Mouse (Mus musculus) heart, embryonic 14.5 days (tissue): ENCODE data around the gene Spg7. TPM values are rescaled to one million over a fixed set of nuclear protein-coding genes. Genes with fewer than 3 reads are reported as not detected.

ENCODE experiments used
- ATAC-seq: fragments of 200-750 bp; cut with Nextera tagmentation; 2 replicates; pipeline ENCODE4 v1.8.0; 2017; ENCODE audit warnings: low read depth, moderate TSS enrichment; ENCODE audit not compliant: insufficient number of reproducible peaks, insufficient read depth, low FRiP score
- H3K27ac ChIP-seq, 2 experiments: fragments of 200-500 bp in 1 of 2; fragments of 300-500 bp in 1 of 2; sonication (generic) in 1 of 2; replicated peaks in 1 of 2; 2 replicates each; pipeline ENCODE4 v1.5.1; 2012 to 2014; ENCODE audit warnings: low read depth in 2 of 2, low read length in 2 of 2, control low read depth in 1 of 2, mild to moderate bottlenecking in 1 of 2, mixed read lengths in 1 of 2; ENCODE audit not compliant: control insufficient read depth in 1 of 2, insufficient read depth in 1 of 2
- H3K27me3 ChIP-seq: fragments of 300-500 bp; sonication (generic); 2 replicates; pipeline ENCODE4 v1.6.1; 2014; ENCODE audit warnings: mild to moderate bottlenecking, low read length, control low read depth; ENCODE audit not compliant: control insufficient read depth, insufficient read depth
- H3K36me3 ChIP-seq: fragments of 300-500 bp; sonication (generic); 2 replicates; pipeline ENCODE4 v1.6.1; 2014; ENCODE audit warnings: mild to moderate bottlenecking, control low read depth, low read length, mixed read lengths; ENCODE audit not compliant: control insufficient read depth, insufficient read depth
- H3K4me1 ChIP-seq, 2 experiments: fragments of 200-500 bp in 1 of 2; fragments of 300-500 bp in 1 of 2; sonication (generic) in 1 of 2; 2 replicates each; pipeline ENCODE4 v1.6.1; 2012 to 2014; ENCODE audit warnings: low read length in 2 of 2, control low read depth in 1 of 2, mixed read lengths in 1 of 2; ENCODE audit not compliant: control insufficient read depth in 2 of 2, insufficient read depth in 2 of 2
- H3K4me2 ChIP-seq: fragments of 300-500 bp; sonication (generic); 2 replicates; pipeline ENCODE4 v1.6.1; 2014; ENCODE audit warnings: mild to moderate bottlenecking, low read length
- H3K4me3 ChIP-seq, 2 experiments: fragments of 200-500 bp in 1 of 2; fragments of 300-500 bp in 1 of 2; sonication (generic) in 1 of 2; 2 replicates each; pipeline ENCODE4 v1.5.1; 2012 to 2014; ENCODE audit warnings: low read length in 2 of 2, mild to moderate bottlenecking in 2 of 2, control low read depth in 1 of 2, low read depth in 1 of 2, moderate library complexity in 1 of 2; ENCODE audit not compliant: control insufficient read depth in 1 of 2, insufficient read depth in 1 of 2
- H3K9ac ChIP-seq: fragments of 300-500 bp; sonication (generic); 2 replicates; pipeline ENCODE4 v1.6.1; 2014; ENCODE audit warnings: mild to moderate bottlenecking, low read length
- H3K9me3 ChIP-seq: fragments of 300-500 bp; sonication (generic); 2 replicates; pipeline ENCODE4 v1.6.1; 2016; ENCODE audit warnings: low read length, control low read depth; ENCODE audit not compliant: control insufficient read depth
- WGBS: fragments of 180-500 bp; shearing (Covaris S2); extraction: QIAGEN DNeasy Blood & Tissue Kit; methylation state at CpG from one replicate; pipeline ENCODE4 v1.1.7; 2014; 5-methylcytosine and 5-hydroxymethylcytosine counted together
- polyA plus RNA-seq: library from polyadenylated mRNA; unstranded; fragments of >200 nt; fragmentation: Nextera tagmentation; extraction: Ambion mirVana; gene quantifications from 2 replicates; pipeline ENCODE4 v1.2.1, GENCODE M21; 2014

Gene Spg7
- polyA plus RNA-seq, 1 experiment from 2014 or later, result 64.7 TPM

DNA sequence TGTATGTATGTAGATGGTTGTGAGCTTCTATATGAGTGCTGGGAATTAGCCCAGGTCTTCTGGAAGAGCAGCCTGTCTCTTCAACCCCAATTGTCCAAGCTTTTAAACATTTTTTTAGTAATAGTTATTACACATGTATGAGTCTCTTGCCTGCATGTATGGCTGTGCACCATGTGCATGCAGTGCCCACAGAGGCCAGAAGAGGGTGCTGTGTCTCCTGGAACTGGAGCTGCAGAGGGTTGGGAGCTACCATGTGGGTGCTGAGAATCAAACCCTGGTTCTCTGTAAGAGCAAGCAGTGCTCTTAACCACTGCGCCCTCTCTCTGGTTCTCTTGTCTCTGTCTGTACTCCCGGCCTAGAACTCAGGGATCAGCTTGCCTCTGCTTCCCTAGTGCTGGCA lies 70.2 kb downstream of the Spg7 start:
- no peak overlapping the region for H3K4me2 ChIP-seq
- H3K4me1 ChIP-seq, result peaks cover 11 to 12% of the 10 kb centered on the region in 2 experiments; a peak in 3 of 4 replicates
- no peak overlapping the region for H3K27ac ChIP-seq
- no peaks in the 10 kb centered on the region for H3K9me3 ChIP-seq
- no peak overlapping the region for H3K4me3 ChIP-seq
- no peak for ATAC-seq
- 93% methylated on average over 2 of the region's 2 CpGs for WGBS
- no peaks in the 10 kb centered on the region for H3K36me3 ChIP-seq
- H3K27me3 ChIP-seq, result peaks cover 3% of the 10 kb centered on the region; the same call in 1 of the 2 replicates
- H3K9ac ChIP-seq, result no peak overlapping the region

DNA sequence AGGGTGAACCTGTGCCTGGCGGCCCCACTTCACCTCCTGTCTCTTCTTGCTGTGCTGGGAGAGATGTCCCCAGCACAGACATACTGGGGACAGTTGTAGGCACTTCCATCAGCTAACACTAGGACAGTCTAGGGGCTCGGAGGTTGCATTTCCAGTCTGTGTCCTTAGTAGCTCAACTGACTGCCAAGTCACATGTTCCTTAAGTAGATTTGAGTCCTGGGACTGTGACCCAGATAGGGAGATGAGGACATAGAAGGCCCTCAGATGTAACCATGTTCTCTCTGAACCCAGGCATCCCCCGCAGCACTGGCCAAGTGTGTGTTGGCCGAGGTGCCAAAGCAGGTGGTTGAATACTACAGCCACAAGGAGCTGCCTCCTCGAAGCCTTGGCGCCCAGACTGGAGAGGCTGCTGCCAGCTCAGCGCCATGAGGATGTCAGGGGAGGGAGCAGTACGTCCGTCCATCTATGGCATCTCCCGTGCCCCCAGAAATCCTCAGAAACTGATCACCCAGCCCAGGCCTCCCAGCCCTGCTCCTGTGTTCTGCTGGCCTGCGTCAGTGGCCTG lies 71.5 kb downstream of the Spg7 start:
- no peaks in the 10 kb centered on the region for H3K27me3 ChIP-seq
- no peak overlapping the region for H3K27ac ChIP-seq
- no peaks in the 10 kb centered on the region for H3K36me3 ChIP-seq
- 83% methylated on average over 11 of the region's 11 CpGs for WGBS
- H3K4me1 ChIP-seq, result peaks cover 15% of the 10 kb centered on the region in 2 experiments; a peak in 3 of 4 replicates
- H3K4me2 ChIP-seq, result no peak overlapping the region
- ATAC-seq, result no peak
- H3K9me3 ChIP-seq, result no peaks in the 10 kb centered on the region
- H3K9ac ChIP-seq, result no peak overlapping the region
- H3K4me3 ChIP-seq, result no peak overlapping the region

DNA sequence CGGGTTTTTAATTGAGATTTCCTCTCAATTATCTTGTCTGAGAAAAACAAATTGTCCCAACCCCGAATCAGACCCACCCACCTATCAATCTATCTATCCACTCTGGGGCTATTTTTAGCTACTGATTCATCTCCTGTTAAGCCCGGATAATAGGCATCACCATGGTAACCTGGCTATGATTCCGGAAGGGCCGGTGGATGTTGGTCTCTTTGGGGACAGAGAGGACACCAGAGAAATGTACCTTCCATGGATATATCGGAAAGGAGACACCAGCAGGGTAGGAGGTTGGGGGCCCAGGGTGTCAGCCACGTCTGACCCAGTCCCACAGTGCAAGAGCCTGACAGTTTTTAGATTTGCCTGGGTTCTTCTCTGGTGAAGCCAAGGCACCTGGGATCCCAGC lies 72.7 kb downstream of the Spg7 start:
- WGBS, result 40% methylated on average over 7 of the region's 7 CpGs
- no peak overlapping the region for H3K9ac ChIP-seq

DNA sequence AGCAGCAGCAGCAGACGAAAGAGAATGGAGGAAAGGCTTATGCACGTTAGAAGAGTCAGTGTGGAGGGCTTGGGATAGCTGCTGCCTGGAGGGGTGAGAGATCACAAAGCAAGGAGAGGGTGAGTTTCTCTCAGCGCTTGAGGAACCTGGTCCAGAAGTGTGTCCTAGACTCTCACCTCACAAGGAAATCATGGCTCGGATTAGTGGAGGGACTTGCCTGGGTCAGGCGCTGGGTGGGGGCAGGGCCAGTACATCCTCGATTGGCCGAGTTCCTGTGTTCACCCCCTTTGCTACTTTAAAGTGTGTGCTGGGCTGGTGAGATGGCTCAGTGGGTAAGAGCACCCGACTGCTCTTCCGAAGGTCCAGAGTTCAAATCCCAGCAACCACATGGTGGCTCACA lies 73.1 kb downstream of the Spg7 start:
- H3K27ac ChIP-seq, result no peak overlapping the region
- no peak overlapping the region for H3K4me3 ChIP-seq
- no peaks in the 10 kb centered on the region for H3K36me3 ChIP-seq
- H3K4me1 ChIP-seq, result peaks cover 14 to 15% of the 10 kb centered on the region in 2 experiments; a peak in 3 of 4 replicates
- WGBS, result 53% methylated on average over 9 of the region's 9 CpGs
- no peaks in the 10 kb centered on the region for H3K27me3 ChIP-seq
- H3K9me3 ChIP-seq, result no peaks in the 10 kb centered on the region
- no peak overlapping the region for H3K9ac ChIP-seq
- ATAC-seq, result no peak
- no peak overlapping the region for H3K4me2 ChIP-seq

More for the DNA sequence above, 72.7 kb downstream of the Spg7 start:
- no peaks in the 10 kb centered on the region for H3K36me3 ChIP-seq
- no peak for ATAC-seq
- no peaks in the 10 kb centered on the region for H3K27me3 ChIP-seq
- peaks cover 15% of the 10 kb centered on the region in 2 experiments; a peak in 3 of 4 replicates for H3K4me1 ChIP-seq
- H3K4me3 ChIP-seq, result no peak overlapping the region
- H3K9me3 ChIP-seq, result no peaks in the 10 kb centered on the region
- no peak overlapping the region for H3K4me2 ChIP-seq
- no peak overlapping the region for H3K27ac ChIP-seq

DNA sequence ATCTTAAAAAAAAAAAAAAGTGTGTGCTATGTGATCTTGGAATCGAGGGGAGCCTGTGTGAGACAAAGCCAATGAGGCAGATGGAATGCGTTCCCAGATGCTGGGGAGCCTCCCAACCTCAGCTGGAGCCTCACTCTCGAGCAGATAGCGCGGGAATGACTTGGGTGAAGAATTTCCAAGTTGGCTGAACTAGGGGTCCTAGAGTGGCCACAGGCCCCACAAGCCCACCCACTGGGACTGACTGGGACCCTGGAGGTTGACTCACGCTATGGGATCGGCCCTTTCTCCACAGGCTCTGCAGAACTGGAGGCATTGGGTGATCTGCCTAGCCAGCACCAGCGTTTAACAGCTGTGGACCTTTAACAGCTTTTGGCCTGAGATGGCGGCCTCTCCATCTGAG lies 73.5 kb downstream of the Spg7 start:
- ATAC-seq, result no peak

DNA sequence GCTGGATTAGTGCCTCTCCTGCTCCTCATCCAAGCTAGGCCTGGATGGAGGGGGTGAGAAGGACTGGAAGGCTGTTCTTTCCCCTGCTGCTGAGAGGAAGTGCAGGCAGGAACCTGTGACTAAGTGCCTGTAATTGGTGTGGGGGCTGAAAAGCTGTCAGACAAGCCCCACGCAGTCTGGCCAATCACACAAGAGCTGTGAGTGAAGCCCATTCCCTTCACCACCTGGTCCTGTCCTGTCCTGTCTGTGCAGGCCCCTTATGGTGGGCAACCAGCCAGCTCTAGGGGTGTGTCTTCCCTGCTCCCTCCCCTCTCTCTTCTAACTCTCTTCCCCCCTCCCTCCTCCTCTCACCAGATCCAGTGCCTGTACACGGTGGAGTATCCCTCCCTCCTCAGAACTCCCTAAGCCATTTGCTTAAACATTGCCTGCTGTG lies 74.9 kb downstream of the Spg7 start:
- WGBS, result 10% methylated on average over 2 of the region's 2 CpGs
- H3K27ac ChIP-seq, result peak overlapping the region; percentile 29 to 34
- H3K9me3 ChIP-seq, result no peaks in the 10 kb centered on the region
- no peak overlapping the region for H3K4me2 ChIP-seq
- peak; percentile 79 for ATAC-seq
- no peaks in the 10 kb centered on the region for H3K36me3 ChIP-seq
- no peak overlapping the region for H3K9ac ChIP-seq
- H3K27me3 ChIP-seq, result no peaks in the 10 kb centered on the region
- H3K4me1 ChIP-seq, result peaks cover 18 to 24% of the 10 kb centered on the region in 2 experiments; a peak in 3 of 4 replicates
- H3K4me3 ChIP-seq, result no peak overlapping the region

More for the DNA sequence above, 73.5 kb downstream of the Spg7 start:
- Histone ChIP-seq H3K9ac (no peak overlapping the region), H3K4me3 (no peak overlapping the region), H3K4me1 (peaks cover 12 to 15% of the 10 kb centered on the region in 2 experiments; a peak in 3 of 4 replicates), H3K4me2 (no peak overlapping the region), H3K27me3 (no peaks in the 10 kb centered on the region), H3K36me3 (no peaks in the 10 kb centered on the region), H3K27ac (no peak overlapping the region), H3K9me3 (no peaks in the 10 kb centered on the region)
- 82% methylated on average over 9 of the region's 9 CpGs for WGBS

DNA sequence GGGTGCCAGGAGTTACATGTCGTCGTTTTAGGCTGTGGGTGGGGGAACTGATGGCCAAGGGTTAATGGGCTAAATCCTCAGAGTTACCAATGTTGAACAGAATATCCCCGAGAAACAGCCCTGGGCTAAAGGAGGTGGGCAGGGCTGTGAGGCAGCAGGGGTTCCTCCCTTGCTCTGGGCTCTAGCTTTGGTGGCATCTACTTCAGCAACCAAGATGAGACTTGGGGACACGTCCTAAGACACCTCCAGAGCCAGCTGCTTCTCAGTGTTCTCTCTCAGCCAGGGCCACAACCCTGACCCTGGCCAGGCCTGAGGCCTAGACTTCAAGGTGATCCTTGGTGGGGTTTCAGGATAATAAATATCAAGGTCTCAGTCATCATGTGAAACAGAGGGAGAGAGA lies 76.0 kb downstream of the Spg7 start:
- Histone ChIP-seq H3K9me3 (no peaks in the 10 kb centered on the region), H3K4me2 (no peak overlapping the region), H3K9ac (no peak overlapping the region), H3K36me3 (no peaks in the 10 kb centered on the region), H3K27ac (no peak overlapping the region), H3K4me1 (peaks cover 18 to 24% of the 10 kb centered on the region in 2 experiments; a peak in 3 of 4 replicates), H3K27me3 (no peaks in the 10 kb centered on the region), H3K4me3 (no peak overlapping the region)
- 67% methylated on average over 4 of the region's 4 CpGs for WGBS
- no peak for ATAC-seq
